Mouse (Mus musculus): Measurements from ENCODE around the gene Eef1a2. TPM values are rescaled to one million over a fixed set of nuclear protein-coding genes. Genes with fewer than 3 reads are reported as not detected.
"Not testable (repeated sequence)": the region's sequence is repeated elsewhere in the genome, so short reads cannot be mapped to it uniquely, and the experiment has no call there.

Gene Eef1a2
- total RNA-seq (2021): 1,000 to 10,000 TPM; 1,438 to 1,541 TPM

DNA sequence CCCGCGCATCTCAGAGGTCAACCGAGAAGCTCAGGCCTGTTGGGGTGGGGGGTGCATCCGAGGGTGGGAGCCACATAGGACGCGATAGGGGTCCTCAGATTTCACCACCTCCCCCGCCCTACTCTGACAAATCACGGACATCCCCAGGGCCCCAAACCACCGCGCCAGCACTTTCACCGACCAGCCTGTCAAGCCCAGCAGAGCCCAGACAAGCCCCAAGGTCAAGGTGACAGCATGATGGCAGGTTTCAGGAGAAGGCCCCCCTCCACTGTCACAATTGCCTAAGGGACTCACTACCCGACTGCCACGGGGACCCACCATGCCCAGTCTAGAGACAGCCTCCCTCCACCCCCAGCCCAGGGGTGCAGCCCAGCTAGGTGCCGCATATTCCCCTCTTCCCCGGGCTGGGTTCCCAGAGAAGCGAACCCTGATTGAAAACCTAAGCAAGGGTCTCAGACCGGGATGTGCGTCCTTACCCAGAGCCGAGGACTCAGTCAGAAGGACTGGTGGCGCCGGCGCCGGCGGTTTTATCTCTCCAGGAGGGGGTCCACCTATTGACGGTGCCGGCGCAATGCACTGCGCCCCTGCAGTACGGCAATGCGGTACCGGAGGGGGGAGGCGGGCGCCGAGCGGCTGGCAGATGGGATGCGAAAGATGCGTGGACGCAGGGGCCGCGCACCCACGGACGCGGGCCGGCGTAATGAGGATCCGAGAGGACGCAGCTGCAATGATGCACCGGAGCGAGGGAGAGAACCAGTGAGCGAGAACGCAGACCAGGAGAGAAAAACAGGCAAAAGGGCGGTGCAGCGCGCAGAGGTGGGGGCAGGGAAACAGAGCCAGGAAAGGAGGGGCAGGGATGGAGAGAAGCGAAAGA lies at the start of gene Eef1a2:
TSS of gene Eef1a2 (minus strand) at position 767 of the 874 bp plus-strand sequence.
- intact Hi-C loops (cut with DNase I): no loop called here

DNA sequence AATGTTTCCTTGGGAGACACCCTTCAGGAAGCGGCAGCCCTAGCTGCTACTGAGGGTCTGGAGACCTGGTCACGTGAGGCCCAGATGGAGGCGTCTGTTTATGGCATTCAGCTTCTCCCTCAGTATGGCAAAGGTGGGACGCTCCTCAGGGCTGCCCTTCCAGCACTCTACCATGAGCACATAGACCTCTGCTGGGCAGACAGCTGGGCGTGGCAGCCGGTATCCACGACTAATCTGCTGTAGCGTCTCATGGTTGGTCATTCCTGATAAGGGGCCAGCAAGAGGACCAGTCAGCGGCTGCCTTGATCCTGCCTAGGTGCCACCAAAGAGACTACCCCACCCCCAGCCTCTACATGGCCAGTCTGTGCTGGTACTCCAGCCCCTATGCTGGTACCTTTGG lies 49.3 kb upstream of the Eef1a2 start:
- DNase-seq (ENCODE audit: low spot score): no peak
- intact Hi-C loops (cut with DNase I): no loop called here

More for the DNA sequence above, at the start of gene Eef1a2:
- DNase-seq (ENCODE audit: low spot score): no peak

DNA sequence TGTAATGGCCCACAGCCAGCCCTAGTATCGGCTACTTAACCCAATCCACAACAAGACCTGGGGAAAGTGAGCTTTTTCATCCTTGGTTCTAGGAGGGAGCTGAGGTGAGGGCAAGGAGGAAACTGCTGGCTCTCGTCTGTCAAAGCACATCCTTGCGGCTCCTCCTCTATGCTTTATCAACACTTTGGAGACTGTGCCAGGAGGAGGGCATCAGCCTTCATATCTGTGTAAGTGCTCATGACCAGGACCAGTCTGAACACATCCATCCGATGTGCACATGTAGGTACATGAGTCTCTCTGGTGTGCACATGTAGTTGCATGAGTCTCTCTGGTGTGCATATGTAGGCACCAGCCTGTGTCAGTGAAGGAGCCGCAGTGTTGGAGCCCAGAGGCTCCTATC lies 48.9 kb upstream of the Eef1a2 start:
- DNase-seq (ENCODE audit: low spot score): no peak
- intact Hi-C loops (cut with DNase I): no loop called here

DNA sequence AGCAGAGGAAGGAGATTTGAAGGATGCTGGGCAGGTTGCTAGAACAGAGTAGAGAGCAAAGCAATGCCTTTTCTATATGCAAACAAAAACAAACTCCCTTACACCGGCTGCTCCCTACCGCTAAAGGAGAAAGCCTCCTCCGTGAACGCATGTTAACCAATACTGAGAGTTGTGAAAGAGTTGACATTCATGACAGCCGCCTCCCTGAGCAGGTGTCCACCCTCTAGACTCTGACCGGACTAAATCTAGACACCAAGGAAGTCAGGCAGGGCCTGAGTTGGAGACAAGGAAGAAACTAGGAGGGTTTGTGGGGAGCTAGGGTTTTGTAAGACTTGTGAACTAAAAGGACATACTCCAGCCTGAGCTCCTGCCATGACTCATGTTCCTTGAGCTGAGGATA lies 46.1 kb upstream of the Eef1a2 start:
- DNase-seq (ENCODE audit: low spot score): no peak
- intact Hi-C loops (cut with DNase I): no loop called here

DNA sequence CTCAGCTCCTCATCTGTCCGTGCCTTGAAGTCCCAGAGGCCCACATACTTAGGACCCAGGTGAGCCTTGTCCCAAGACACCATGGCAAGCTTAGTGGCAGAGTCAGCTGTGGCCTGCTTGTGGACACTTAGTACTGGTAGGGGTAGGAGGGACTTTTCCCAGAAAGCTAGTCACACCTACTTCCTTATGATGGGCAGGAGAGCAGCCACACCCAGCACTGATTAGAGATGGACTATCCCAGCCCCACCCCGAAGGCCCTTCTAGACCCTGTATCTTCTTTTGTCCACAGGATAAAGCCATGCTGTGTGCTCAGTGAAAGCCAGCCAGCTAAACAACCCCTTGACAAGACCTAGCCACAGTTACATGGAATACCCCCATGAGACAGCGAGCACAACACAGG lies 45.6 kb upstream of the Eef1a2 start, which contains the start of gene Ptk6:
TSS of gene Ptk6 (minus strand) at position 368 of the 400 bp plus-strand sequence.
- no peak for DNase-seq (ENCODE audit: low spot score)
- intact Hi-C loops (cut with DNase I): no loop called here

DNA sequence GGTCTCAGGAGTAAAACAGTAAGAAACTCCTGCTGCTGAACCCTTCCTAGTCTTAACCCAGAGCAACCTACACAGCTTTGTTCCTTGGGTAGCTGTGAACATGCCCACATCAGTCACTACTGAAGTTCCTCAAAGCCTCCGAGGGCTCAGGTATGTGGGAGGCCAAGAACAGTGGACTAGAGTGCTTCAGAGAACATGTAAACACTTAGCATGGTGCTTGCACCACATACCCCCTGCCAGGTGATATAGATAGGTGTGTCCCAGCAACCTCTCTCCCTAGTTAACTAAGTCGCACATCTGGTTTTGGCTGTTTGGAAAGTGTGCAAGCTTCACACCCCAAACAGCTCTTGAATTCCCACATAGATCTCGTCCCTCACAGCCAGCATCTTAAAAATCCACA lies 44.8 kb upstream of the Eef1a2 start:
- DNase-seq (ENCODE audit: low spot score): no peak
- intact Hi-C loops (cut with DNase I): no loop called here

DNA sequence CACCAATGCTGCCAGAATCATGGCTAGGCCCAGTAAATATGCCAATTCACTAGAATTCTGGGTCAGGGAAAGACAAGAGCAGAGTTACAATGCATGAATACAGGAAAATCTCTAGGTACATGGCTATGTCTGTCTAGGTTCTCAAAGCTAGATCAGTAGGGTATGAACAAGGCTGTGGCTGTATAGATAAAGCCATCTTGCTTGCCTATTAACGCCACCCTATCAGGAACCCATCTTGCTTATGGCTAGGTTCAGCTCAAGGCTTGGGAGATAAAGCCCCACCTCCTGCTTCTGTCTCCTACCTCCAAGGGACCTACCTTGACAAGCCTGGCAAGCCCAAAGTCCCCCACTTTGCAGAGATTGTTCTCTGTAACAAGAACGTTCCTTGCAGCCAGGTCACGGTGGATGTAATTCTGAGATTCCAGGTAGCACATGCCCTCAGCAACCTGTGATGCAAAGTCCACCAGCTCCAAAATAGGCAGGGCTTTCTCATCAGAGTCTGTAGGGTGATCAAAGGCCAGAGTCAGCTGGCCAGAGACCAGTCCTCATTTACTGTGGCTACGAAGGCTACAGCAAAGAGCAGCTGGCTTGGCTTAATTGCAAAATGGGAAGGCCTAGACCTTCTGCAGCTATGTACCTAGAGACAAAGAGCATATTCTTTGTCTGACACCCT lies 40.0 kb upstream of the Eef1a2 start:
- intact Hi-C loops (cut with DNase I): no loop called here
- DNase-seq (ENCODE audit: low spot score): no peak

DNA sequence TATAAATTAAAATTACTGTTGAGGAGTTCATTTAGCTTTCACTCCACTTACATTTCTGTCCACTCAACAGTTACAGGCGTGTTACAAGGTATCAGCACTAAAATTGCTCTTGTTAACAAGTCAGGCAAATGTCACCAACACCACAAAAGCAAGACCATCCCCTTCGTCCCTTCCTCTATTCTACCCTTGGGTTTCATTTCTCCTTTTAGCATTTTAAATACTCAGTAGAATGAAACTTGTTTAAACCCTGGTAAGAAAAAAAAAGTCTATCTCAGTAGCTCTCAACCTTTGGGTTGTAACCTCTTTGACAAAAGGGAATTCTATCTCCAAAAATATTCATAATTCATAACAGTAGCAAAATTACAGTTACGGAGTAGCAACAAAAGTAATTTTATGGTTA lies 36.2 kb upstream of the Eef1a2 start:
- intact Hi-C loops (cut with DNase I): no loop called here
- no peak for DNase-seq (ENCODE audit: low spot score)

DNA sequence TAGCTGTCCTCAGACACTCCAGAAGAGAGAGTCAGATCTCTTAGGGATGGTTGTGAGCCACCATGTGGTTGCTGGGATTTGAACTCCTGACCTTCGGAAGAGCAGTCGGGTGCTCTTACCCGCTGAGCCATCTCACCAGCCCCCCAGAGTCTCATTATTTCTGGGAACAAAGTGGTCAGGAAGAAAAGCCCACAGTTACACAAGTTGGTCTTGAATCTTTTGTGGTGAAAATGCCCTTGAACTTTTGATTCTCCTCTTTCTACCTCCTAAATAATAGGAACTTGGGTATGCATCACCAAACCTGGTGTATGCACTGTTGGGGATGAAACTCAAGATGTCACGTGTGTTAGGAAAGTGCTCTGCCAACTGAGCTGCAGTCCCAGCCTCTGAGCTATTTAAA lies 35.1 kb upstream of the Eef1a2 start:
- DNase-seq (ENCODE audit: low spot score): no peak
- intact Hi-C loops (cut with DNase I): loop anchor here (2.0 kb wide), 1 partner anchor 21 kb away; the partner anchor contains the start of gene Srms

DNA sequence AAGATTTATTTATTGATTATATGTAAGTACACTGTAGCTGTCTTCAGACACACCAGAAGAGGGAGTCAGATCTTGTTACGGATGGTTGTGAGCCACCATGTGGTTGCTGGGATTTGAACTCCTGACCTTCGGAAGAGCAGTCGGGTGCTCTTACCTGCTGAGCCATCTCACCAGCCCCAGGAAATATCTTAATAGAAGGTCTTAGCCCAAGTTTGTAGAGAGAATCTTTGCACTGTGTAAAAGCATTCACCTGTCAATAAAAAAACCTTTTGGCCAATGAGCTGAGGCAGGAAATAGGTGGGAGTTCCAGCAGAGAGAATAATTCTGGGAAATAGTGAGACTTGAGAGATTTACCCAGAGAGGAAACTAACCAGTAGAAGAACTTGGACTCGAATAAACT lies 34.6 kb upstream of the Eef1a2 start:
- intact Hi-C loops (cut with DNase I): loop anchor here (2.0 kb wide), 1 partner anchor 21 kb away; the partner anchor contains the start of gene Srms

DNA sequence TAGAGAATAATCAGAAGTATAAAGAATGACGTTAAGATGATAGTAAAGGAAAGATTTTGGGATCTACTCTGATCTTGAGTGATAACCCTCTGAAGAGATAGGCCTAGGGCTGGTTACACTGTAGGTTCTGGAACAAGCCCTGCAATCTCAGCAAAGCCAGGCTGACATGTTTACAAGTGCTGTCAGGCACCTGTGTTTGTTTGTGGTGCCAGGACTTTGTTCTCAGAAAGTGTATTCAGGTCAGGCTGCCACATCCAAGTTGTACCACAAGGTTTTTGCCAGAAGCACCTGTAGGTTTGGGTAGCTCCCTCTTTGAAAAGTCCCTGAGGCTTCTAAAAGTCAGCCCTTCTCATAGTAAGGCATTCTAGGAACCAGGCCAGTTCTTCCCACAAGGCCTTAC lies 32.5 kb upstream of the Eef1a2 start:
- intact Hi-C loops (cut with DNase I): loop anchor here (5.0 kb wide), 2 partner anchors 48 to 128 kb away; partner anchors contain the start of gene Rtel1
- DNase-seq (ENCODE audit: low spot score): no peak

More for the DNA sequence above, 34.6 kb upstream of the Eef1a2 start:
- DNase-seq (ENCODE audit: low spot score): not testable (repeated sequence)

DNA sequence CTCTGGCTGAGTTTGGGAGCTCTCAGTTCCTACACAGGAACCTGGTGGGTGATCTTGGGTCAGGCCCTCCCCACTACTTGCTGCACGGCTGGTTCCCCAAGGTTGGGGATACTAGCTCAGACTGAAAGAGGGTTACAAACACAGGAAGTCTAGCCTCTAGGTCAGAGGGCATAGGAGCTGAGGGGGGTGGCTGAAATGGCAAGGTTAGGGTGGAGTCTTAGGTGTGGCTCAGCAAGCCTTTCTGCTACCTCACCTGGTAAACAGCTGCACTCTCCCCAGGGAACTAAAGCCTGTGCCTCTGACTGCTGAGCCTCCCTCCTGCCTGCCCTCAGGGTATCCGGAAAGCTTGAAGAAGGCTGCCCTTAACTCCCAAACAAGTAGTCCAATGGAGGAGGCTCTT lies 31.9 kb upstream of the Eef1a2 start:
- DNase-seq (ENCODE audit: low spot score): no peak
- intact Hi-C loops (cut with DNase I): loop anchor here (5.0 kb wide), 2 partner anchors 49 to 129 kb away; partner anchors contain the start of gene Rtel1

DNA sequence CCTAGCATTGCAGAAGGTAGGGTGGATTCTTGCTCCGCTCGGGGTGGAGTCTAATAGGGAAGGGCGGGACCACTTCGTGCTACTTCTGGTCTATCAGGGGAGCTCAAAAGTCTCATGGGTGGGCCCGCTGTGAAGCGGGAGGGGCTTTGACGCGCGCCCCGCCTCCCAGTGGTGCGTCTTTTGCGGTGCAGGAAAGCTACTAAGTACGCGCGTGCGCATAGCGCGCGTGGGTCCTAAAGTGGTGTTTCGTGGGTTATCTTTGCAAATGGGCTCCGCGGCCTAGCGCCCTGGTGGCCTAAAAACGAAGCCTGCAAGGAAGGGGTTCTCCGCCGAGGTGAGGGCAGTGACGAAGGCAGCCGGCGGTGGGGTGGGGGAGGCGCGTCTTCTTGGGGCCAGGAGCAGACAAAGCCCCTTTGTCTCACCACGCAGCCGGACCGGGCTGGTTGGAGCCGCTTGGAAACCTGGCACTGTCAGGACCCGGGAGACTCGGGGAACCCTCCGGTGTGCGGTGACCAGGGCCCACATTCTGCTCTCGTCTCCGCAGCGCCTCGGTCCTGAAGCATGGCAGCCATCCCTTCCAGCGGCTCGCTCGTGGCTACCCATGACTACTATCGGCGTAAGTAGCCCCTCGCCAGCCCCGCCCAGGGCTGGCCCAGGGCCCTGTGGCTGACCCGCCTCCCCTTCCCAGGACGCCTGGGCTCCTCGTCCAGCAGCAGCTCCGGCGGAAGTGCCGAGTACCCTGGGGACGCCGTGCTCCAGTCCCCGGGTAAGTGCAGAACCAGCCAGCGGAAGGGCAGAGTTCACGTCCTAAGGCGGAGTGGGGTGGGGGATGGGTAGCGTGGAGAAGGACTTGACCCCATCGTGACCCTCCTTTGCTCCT lies 30.5 kb upstream of the Eef1a2 start, which contains the start of gene Ppdpf:
TSS of gene Ppdpf (plus strand) at position 127 of the 880 bp plus-strand sequence.
- DNase-seq (ENCODE audit: low spot score): peak; percentile 94
- intact Hi-C loops (cut with DNase I): loop anchor here (2.0 to 5.0 kb wide), 3 partner anchors 50 to 130 kb away; partner anchors contain the start of gene Rtel1

DNA sequence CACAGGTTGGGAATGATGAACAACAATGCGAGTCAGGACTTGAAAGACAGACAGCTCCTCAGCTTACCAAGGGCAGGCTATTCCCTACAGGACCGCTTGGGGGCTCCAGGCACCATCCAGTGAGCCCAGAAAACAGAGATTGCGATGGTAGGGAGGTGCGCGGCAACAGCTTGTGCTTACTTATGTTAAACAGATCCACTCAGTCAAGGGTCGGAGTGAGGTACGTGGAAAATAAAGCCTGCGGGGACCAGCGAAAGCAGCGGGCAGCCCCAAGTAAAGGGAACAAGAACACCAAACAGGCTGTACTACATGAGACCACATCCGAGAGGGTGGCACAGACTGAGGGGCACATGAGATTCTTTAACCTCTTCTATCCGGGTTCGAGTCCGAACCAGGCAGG lies 29.8 kb upstream of the Eef1a2 start:
- intact Hi-C loops (cut with DNase I): loop anchor here (1.0 to 5.0 kb wide), 4 partner anchors 51 to 148 kb away; partner anchors contain the start of gene Rtel1
- DNase-seq (ENCODE audit: low spot score): peak; percentile 71

DNA sequence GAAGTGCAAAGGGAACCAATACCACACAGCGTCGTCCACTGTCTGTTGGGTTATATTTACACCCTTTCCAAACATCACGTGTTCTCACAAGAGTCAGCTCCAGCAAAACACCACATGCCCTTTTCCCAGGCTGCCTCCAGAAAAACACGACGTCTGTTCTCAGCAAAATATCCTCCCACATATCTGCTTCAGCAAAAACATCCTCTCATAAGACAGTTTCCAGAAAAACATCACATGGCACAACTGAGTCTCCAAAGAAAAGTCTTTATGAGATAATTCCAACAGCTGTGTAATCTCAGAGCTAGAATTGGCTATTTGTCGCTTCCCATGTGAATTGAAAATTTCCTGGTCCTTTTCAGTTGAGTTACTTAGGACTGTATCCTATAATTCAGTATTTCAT lies 24.1 kb upstream of the Eef1a2 start:
- no peak for DNase-seq (ENCODE audit: low spot score)

DNA sequence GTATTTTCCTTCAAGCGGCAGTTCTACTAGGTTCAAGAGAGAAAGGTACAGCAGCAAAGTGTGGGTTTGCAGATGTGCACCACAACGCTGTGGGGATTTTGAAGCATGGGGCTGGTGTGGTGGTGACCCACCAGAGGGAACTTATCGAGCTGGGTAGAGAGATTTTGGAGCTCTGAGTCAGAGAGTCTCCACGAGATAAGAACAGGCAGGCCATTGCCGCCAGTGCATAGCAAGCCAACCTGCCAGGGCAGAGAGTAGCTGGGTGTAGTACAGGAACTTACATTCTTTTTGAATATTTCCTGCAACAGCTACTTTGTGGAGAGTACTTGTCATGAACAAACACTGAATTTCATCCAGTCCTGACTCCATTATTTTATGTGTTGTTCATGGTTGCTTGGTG lies 21.7 kb upstream of the Eef1a2 start:
- intact Hi-C loops (cut with DNase I): no loop called here
- no peak for DNase-seq (ENCODE audit: low spot score)

More for the DNA sequence above, 24.1 kb upstream of the Eef1a2 start:
- intact Hi-C loops (cut with DNase I): no loop called here

DNA sequence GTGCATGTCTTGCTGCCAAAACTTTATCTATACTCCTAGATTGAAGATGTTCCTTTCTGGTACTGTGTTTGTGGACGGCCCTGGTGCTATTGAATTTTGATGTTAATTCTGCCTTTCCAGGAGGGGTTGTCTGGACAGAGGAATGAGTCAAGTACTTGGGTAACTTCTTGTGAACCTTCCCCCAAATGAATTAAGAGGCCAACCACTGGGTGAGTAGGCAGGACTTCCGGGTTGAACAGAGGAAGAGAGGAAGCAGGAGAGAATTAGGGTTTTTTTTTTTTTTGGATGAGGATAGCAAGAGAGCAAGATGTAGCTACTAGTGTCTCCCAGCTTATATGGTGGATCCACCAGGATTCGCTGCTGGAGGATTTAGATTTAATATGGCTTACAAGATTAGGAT lies 21.2 kb upstream of the Eef1a2 start:
- no peak for DNase-seq (ENCODE audit: low spot score)
- intact Hi-C loops (cut with DNase I): no loop called here

DNA sequence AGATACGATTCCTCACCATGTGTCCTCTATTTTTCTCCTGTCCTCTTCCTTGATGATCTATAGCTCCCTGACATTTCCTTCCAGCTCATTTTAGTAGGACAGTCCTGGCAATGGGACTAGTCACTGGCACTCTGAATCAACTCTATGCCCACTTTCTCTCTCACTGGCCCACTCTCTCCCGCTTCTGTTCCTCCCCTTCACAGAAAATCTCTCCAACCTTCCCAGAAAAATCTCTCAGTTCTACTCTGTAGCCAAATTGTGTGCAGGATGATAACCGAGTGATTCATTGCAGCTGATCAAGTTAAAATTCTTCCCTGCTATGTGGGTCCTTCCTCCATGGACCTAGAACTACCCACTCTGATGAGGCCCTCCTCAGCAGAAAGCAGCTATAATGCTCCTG lies 17.8 kb upstream of the Eef1a2 start:
- intact Hi-C loops (cut with DNase I): no loop called here
- DNase-seq (ENCODE audit: low spot score): no peak

DNA sequence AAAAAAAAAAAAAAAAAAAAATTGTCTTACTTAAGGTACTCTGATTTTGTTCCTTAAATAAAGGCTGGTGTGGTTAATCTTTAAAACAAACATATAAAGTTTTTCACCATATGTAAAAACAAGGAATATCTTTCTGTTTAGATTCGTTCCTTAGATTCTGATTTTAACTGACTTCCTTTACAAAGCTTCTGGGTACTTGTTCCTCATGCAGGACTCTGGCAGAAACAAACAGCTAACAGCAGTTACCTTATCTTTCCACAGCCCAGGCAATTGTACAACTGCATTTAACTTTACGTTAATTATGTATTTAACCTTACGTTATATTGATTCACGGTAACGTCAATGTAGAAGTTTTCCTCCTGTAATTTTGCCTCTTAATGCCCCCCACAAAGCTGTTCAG lies 9.7 kb upstream of the Eef1a2 start:
- no peak for DNase-seq (ENCODE audit: low spot score)

DNA sequence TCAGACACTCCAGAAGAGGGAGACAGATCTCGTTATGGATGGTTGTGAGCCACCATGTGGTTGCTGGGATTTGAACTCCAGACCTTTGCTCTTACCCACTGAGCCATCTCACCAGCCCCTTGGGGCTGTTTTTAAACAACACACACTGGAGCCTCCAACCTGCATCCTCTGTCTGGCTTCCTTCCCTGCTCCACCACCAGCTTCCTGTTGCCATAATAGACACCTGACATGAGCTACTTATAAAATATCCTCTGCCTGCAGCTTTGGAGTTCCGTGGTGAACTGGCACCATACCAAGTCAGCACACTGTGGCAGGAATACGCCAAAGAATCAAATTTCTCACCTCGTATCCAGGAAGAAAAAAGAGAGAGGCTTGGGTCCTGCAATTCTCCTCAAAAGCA lies 4.0 kb upstream of the Eef1a2 start:
- DNase-seq (ENCODE audit: low spot score): no peak
- intact Hi-C loops (cut with DNase I): loop anchor here (2.0 kb wide), 1 partner anchor 22 kb away; no protein-coding TSS in a partner anchor

More for the DNA sequence above, 9.7 kb upstream of the Eef1a2 start:
- intact Hi-C loops (cut with DNase I): no loop called here
